7 mouse cellular contexts compared by ENCODE assay signal in genomic region chr14:26303111-26303510, GRCm38 (mm10). TPM values are rescaled to one million over a fixed set of nuclear protein-coding genes. Genes with fewer than 3 reads are reported as not detected.
DNase-seq lines count a peak whose midpoint lies in the region.

No protein-coding gene starts in this region.

- peak; percentile 6 for DNase-seq in urinary bladder, postnatal 25 days (ENCODE audit: low spot score)
- DNase-seq in urinary bladder, postnatal 4 days (ENCODE audit: low spot score in 2 of 2), result no peak
- peak; percentile 50 for DNase-seq in c-Kit-positive CD71-negative TER-119-negative erythroid progenitor cells, embryonic 14.5 days (ENCODE audit: low read depth)
- DNase-seq in frontal cortex, adult 2 months (ENCODE audit: extremely low spot score in 1 of 2, low spot score in 1 of 2), result peak; percentile 48 to 92
- DNase-seq in kidney, postnatal 4 days, result peak; percentile 18 to 50
- DNase-seq in lung, postnatal 10 days, result peak; percentile 73
- DNase-seq in right cerebral cortex, postnatal 4 days, result peak; percentile 17

RNA-seq across cellular contexts. Expression of gene Duxbl3, which starts 45.3 kb away (rescaled TPM):
- not detected in 2 replicates for polyA plus RNA-seq in frontal cortex, adult 2 months (2012; rRNA removed)

Comparison
In these comparisons a context has a peak if more than half of its experiments do, and no peak if none do; other contexts are left out.
1. DNase-seq: peak in urinary bladder, postnatal 25 days (single experiment), c-Kit-positive CD71-negative TER-119-negative erythroid progenitor cells, embryonic 14.5 days (single experiment), frontal cortex, adult 2 months (2 of 2), kidney, postnatal 4 days (2 of 2), lung, postnatal 10 days (single experiment) and right cerebral cortex, postnatal 4 days (single experiment); none in urinary bladder, postnatal 4 days (0 of 2).